Mouse (Mus musculus): Measurements from ENCODE around the gene Plekhm1. TPM values are rescaled to one million over a fixed set of nuclear protein-coding genes. Genes with fewer than 3 reads are reported as not detected.

Plekhm1 gene
- total and polyA plus RNA-seq, 3 experiments: 3.4 to 10.0 TPM; not detected in 1

- Histone ChIP-seq H3K4me3 (ENCODE audit: control insufficient read depth in 1 of 2, insufficient read depth in 1 of 2, low read depth in 2 of 2, low read length in 2 of 2) (no peak overlapping the region), H3K9ac (ENCODE audit: control insufficient read depth, low read depth, low read length, poor library complexity, severe bottlenecking) (no peak overlapping the region), H3K9me3 (replicated peaks; ENCODE audit: insufficient read depth, low read length) (no peaks in the 10 kb centered on the region), H3K27me3 (ENCODE audit: control insufficient read depth in 1 of 2, insufficient read depth in 2 of 2, low read length in 2 of 2) (no peaks in the 10 kb centered on the region), H3K36me3 (ENCODE audit: control insufficient read depth in 1 of 2, insufficient read depth in 2 of 2, low read length in 2 of 2) (no peaks in the 10 kb centered on the region), H3K79me2 (ENCODE audit: control insufficient read depth, insufficient read depth, low read length, poor library complexity) (peaks cover under 1% of the 10 kb centered on the region; the same call in 1 of the 2 replicates), H3K27ac (ENCODE audit: control insufficient read depth, low read depth, low read length) (no peak overlapping the region), H3K4me1 (ENCODE audit: control insufficient read depth in 1 of 2, insufficient read depth in 2 of 2, low read length in 2 of 2) (peaks cover 0 to 11% of the 10 kb centered on the region in 2 experiments; a peak in 2 of 4 replicates)
- no peak for DNase-seq (ENCODE audit: low read depth, low spot score)
- TF ChIP-seq CHD1 (IDR thresholded peaks at IDR 0.05; ENCODE audit: low read depth, low read length) (no peak), SMC3 (IDR thresholded peaks at IDR 0.05; ENCODE audit: low read depth, low read length) (no peak), EP300 (IDR thresholded peaks at IDR 0.05; ENCODE audit: low read depth in 1 of 2, low read length in 2 of 2) (no peak)
These were observed 47.0 kb downstream of the Plekhm1 start for GRCm38 (mm10) chr11:103365530-103365929.

- no peak overlapping the region for H3K27ac ChIP-seq (ENCODE audit: control insufficient read depth, low read depth, low read length)
- no peak for TF ChIP-seq TCF12 (IDR thresholded peaks at IDR 0.05; ENCODE audit: low read depth, low read length)
- TF ChIP-seq MXI1 (IDR thresholded peaks at IDR 0.05; ENCODE audit: low read depth, low read length): no peak
- TF ChIP-seq GABPA (IDR thresholded peaks at IDR 0.05; ENCODE audit: low read depth, low read length): no peak
- no peak for TF ChIP-seq CTCF (IDR thresholded peaks at IDR 0.05 in 2 of 3, conservative IDR thresholded peaks at IDR 0.05 in 1 of 3; ENCODE audit: control insufficient read depth in 1 of 3, insufficient read depth in 1 of 3, low read depth in 2 of 3, low read length in 3 of 3, poor library complexity in 1 of 3, severe bottlenecking in 1 of 3)
- no peak for TF ChIP-seq BHLHE40 (IDR thresholded peaks at IDR 0.05; ENCODE audit: borderline replicate concordance, low read depth, low read length)
- no peak for TF ChIP-seq SIN3A (IDR thresholded peaks at IDR 0.05; ENCODE audit: low read length)
- TF ChIP-seq TAL1 (IDR thresholded peaks at IDR 0.05; ENCODE audit: low read length): no peak
- no peak for TF ChIP-seq POLR2AphosphoS2 (IDR thresholded peaks at IDR 0.05; ENCODE audit: low read length)
- TF ChIP-seq E2F4 (IDR thresholded peaks at IDR 0.05; ENCODE audit: borderline replicate concordance, low read depth, low read length): no peak
- TF ChIP-seq SMC3 (IDR thresholded peaks at IDR 0.05; ENCODE audit: low read depth, low read length): no peak
- no peak for TF ChIP-seq GATA1 (IDR thresholded peaks at IDR 0.05; ENCODE audit: low read depth, low read length)
- TF ChIP-seq MAZ (IDR thresholded peaks at IDR 0.05; ENCODE audit: low read depth, low read length): no peak
- DNase-seq (ENCODE audit: low read depth, low spot score): no peak
- peaks cover 4% of the 10 kb centered on the region; the same call in 1 of the 2 replicates for H3K79me2 ChIP-seq (ENCODE audit: control insufficient read depth, insufficient read depth, low read length, poor library complexity)
- H3K36me3 ChIP-seq (ENCODE audit: control insufficient read depth in 1 of 2, insufficient read depth in 2 of 2, low read length in 2 of 2): no peaks in the 10 kb centered on the region
- H3K4me3 ChIP-seq (ENCODE audit: control insufficient read depth in 1 of 2, insufficient read depth in 1 of 2, low read depth in 2 of 2, low read length in 2 of 2): no peak overlapping the region
- no peaks in the 10 kb centered on the region for H3K9me3 ChIP-seq (replicated peaks; ENCODE audit: insufficient read depth, low read length)
- H3K4me1 ChIP-seq (ENCODE audit: control insufficient read depth in 1 of 2, insufficient read depth in 2 of 2, low read length in 2 of 2): peaks cover 0 to 11% of the 10 kb centered on the region in 2 experiments; a peak in 2 of 4 replicates
- no peak overlapping the region for H3K9ac ChIP-seq (ENCODE audit: control insufficient read depth, low read depth, low read length, poor library complexity, severe bottlenecking)
- H3K27me3 ChIP-seq (ENCODE audit: control insufficient read depth in 1 of 2, insufficient read depth in 2 of 2, low read length in 2 of 2): no peaks in the 10 kb centered on the region
These were observed 47.5 kb downstream of the Plekhm1 start for GRCm38 (mm10) chr11:103365022-103365421.

- Histone ChIP-seq H3K79me2 (ENCODE audit: control insufficient read depth, insufficient read depth, low read length, poor library complexity) (peaks cover 5% of the 10 kb centered on the region; the same call in 1 of the 2 replicates), H3K27ac (ENCODE audit: control insufficient read depth, low read depth, low read length) (no peak overlapping the region), H3K9ac (ENCODE audit: control insufficient read depth, low read depth, low read length, poor library complexity, severe bottlenecking) (no peak overlapping the region), H3K9me3 (replicated peaks; ENCODE audit: insufficient read depth, low read length) (no peaks in the 10 kb centered on the region), H3K36me3 (ENCODE audit: control insufficient read depth in 1 of 2, insufficient read depth in 2 of 2, low read length in 2 of 2) (no peaks in the 10 kb centered on the region), H3K4me1 (ENCODE audit: control insufficient read depth in 1 of 2, insufficient read depth in 2 of 2, low read length in 2 of 2) (peaks cover 0 to 11% of the 10 kb centered on the region in 2 experiments; a peak in 2 of 4 replicates), H3K27me3 (ENCODE audit: control insufficient read depth in 1 of 2, insufficient read depth in 2 of 2, low read length in 2 of 2) (no peaks in the 10 kb centered on the region), H3K4me3 (ENCODE audit: control insufficient read depth in 1 of 2, insufficient read depth in 1 of 2, low read depth in 2 of 2, low read length in 2 of 2) (no peak overlapping the region)
- DNase-seq (ENCODE audit: low read depth, low spot score): no peak
- TF ChIP-seq USF2 (IDR thresholded peaks at IDR 0.05; ENCODE audit: borderline replicate concordance in 1 of 2, insufficient read depth in 1 of 2, low read depth in 1 of 2, low read length in 2 of 2) (no peak), ETS1 (IDR thresholded peaks at IDR 0.05; ENCODE audit: low read depth, low read length) (no peak), MYC (IDR thresholded peaks at IDR 0.05; ENCODE audit: low read depth, low read length) (no peak), UBTF (IDR thresholded peaks at IDR 0.05; ENCODE audit: borderline replicate concordance, insufficient read depth, low read depth, low read length) (no peak), MAFK (IDR thresholded peaks at IDR 0.05; ENCODE audit: borderline replicate concordance, low read depth, low read length) (no peak), POLR2A (IDR thresholded peaks at IDR 0.05; ENCODE audit: control insufficient read depth in 1 of 2, insufficient read depth in 1 of 2, low read depth in 1 of 2, low read length in 2 of 2, poor library complexity in 1 of 2) (no peak), CHD1 (IDR thresholded peaks at IDR 0.05; ENCODE audit: low read depth, low read length) (no peak), MAZ (IDR thresholded peaks at IDR 0.05; ENCODE audit: low read depth, low read length) (no peak), MYB (IDR thresholded peaks at IDR 0.05; ENCODE audit: low read depth, low read length) (no peak), EP300 (IDR thresholded peaks at IDR 0.05; ENCODE audit: low read depth in 1 of 2, low read length in 2 of 2) (no peak), POLR2AphosphoS2 (IDR thresholded peaks at IDR 0.05; ENCODE audit: low read length) (no peak), SIN3A (IDR thresholded peaks at IDR 0.05; ENCODE audit: low read length) (no peak), ELF1 (IDR thresholded peaks at IDR 0.05; ENCODE audit: low read depth, low read length) (no peak), POLR2AphosphoS5 (IDR thresholded peaks at IDR 0.05; ENCODE audit: borderline replicate concordance, low read depth, low read length) (no peak), ZC3H11A (IDR thresholded peaks at IDR 0.05; ENCODE audit: low read depth, low read length) (no peak), JUND (IDR thresholded peaks at IDR 0.05; ENCODE audit: low read depth, low read length) (no peak), MXI1 (IDR thresholded peaks at IDR 0.05; ENCODE audit: low read depth, low read length) (no peak)
These were observed 48.2 kb downstream of the Plekhm1 start for GRCm38 (mm10) chr11:103364335-103364734.

Data from MEL (cell line).